Mouse (Mus musculus): ENCODE results near the gene Bcl2l11.

DNA sequence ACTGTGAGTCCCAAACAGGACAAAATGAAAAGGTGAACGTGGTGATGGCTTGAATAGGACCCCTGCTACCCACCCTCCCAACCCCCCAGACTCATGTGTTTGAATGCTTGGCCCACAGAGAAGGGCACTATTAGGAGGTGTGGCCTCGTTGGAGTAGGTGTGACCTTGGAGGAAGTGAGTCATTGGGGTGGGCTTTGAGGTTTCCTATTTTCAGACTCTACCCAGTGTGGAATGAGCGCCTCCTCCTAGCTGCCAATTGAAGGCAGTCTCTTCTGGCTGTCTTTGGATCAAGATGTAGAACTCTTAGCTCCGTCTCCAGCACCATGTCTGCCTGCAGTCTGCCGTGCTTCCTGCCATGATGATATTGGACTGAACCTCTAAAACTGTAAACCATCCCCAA, 64.4 kb downstream of the Bcl2l11 start:
- no peak for TF ChIP-seq CTCF (IDR thresholded peaks at IDR 0.05; ENCODE audit: borderline replicate concordance, extremely low read depth, insufficient read depth, insufficient read length)
- no peak for TF ChIP-seq POLR2A (IDR thresholded peaks at IDR 0.05; ENCODE audit: borderline replicate concordance, extremely low read depth, insufficient read depth, insufficient read length, poor library complexity, severe bottlenecking)

Data from brain, embryonic 14.5 days (tissue).